Mouse (Mus musculus) lung, embryonic 14.5 days (tissue): ENCODE results near the gene Secisbp2l. TPM values are rescaled to one million over a fixed set of nuclear protein-coding genes. Genes with fewer than 3 reads are reported as not detected.

Source experiments
- ATAC-seq: fragments of 200-750 bp; cut with Nextera tagmentation; 2 replicates; pipeline ENCODE4 v1.8.0; 2017; ENCODE audit warnings: mild to moderate bottlenecking, moderate TSS enrichment, moderate library complexity; ENCODE audit not compliant: insufficient read depth
- DNase-seq: peaks from one replicate; pipeline ENCODE4 v3.0.0-alpha.2; 2015
- H3K27ac ChIP-seq: fragments of 300-500 bp; sonication (generic); 2 replicates; pipeline ENCODE4 v1.5.1; 2014; ENCODE audit warnings: low read depth, mild to moderate bottlenecking, moderate library complexity
- H3K27me3 ChIP-seq: fragments of 300-500 bp; sonication (generic); 2 replicates; pipeline ENCODE4 v1.6.1; 2014; ENCODE audit warnings: low read length, control low read depth; ENCODE audit not compliant: insufficient read depth
- H3K36me3 ChIP-seq: fragments of 300-500 bp; sonication (generic); 2 replicates; pipeline ENCODE4 v1.6.1; 2014; ENCODE audit warnings: control low read depth; ENCODE audit not compliant: insufficient read depth
- H3K4me1 ChIP-seq: fragments of 300-500 bp; sonication (generic); 2 replicates; pipeline ENCODE4 v1.6.1; 2014; ENCODE audit warnings: antibody characterized with exemption, control low read depth; ENCODE audit not compliant: insufficient read depth
- H3K4me2 ChIP-seq: fragments of 300-500 bp; sonication (generic); 2 replicates; pipeline ENCODE4 v1.6.1; 2014; ENCODE audit warnings: mild to moderate bottlenecking
- H3K4me3 ChIP-seq: fragments of 300-500 bp; sonication (generic); 2 replicates; pipeline ENCODE4 v1.5.1; 2014; ENCODE audit warnings: low read depth, low read length
- H3K9ac ChIP-seq: fragments of 300-500 bp; sonication (generic); 2 replicates; pipeline ENCODE4 v1.6.1; 2014
- H3K9me3 ChIP-seq: fragments of 300-500 bp; sonication (generic); 2 replicates; pipeline ENCODE4 v1.6.1; 2016; ENCODE audit warnings: low read depth, low read length, control low read depth
- CTCF ChIP-seq: IDR thresholded peaks from 2 replicates; pipeline ENCODE4 v1.5.1; 2016; ENCODE audit warnings: antibody characterized with exemption, low read depth
- WGBS: fragments of 180-500 bp; shearing (Covaris S2); extraction: QIAGEN DNeasy Blood & Tissue Kit; methylation state at CpG from one replicate; pipeline ENCODE4 v1.1.7; 2014; 5-methylcytosine and 5-hydroxymethylcytosine counted together
- polyA plus RNA-seq: library from polyadenylated mRNA; unstranded; fragments of >200 nt; fragmentation: Nextera tagmentation; extraction: Ambion mirVana; gene quantifications from 2 replicates; pipeline ENCODE4 v1.2.1, GENCODE M21; 2014

Secisbp2l gene
- polyA plus RNA-seq, 1 experiment from 2014 or later = 22.6 TPM

DNA sequence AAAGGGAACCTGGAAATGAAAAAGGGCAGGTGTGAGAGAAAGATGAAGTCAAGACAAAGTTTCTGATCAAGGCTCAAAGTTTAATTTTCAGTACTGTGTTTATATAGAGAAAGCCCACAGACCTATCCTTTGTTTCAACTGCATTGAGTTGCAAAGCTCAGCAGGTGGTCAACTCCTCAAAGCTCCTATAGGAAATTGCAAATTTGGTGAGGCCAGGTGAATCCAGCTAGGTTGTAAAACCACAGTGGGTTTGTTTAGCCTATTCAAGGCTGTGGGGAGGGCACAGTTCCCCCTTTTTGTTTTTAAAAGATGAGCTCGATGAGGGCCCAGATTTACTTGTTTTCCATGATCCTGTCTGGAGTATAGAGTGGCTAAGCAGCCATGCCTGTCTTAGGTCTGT, 23.2 kb upstream of the Secisbp2l start:
- Histone ChIP-seq H3K27ac (no peak overlapping the region), H3K4me2 (no peak overlapping the region), H3K27me3 (no peaks in the 10 kb centered on the region), H3K4me3 (no peak overlapping the region), H3K9me3 (no peaks in the 10 kb centered on the region), H3K4me1 (peaks cover under 1% of the 10 kb centered on the region; the same call in 1 of the 2 replicates), H3K36me3 (no peaks in the 10 kb centered on the region), H3K9ac (no peak overlapping the region)
- DNase-seq (no peak), ATAC-seq (no peak)
- WGBS = 48% methylated on average over 1 of the region's 1 CpGs
- no peak for TF ChIP-seq CTCF

DNA sequence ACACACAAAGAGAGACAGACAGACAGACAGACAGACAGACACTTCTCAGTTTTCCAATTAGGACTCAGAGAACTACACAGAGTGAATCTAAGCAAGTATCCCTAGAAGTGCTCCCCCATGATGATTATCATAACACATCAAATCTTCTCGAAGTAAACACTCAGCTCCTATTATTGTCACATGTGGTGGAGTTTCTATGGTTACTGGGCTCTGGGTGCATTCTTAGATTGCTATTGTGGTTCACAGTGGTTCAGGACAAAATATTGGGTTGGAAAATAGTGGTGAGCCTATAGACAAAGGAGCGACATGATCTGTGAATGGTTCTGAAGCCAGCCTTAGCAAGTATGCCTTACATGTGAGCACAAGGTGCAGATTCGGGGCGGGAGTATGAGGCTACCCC, 19.3 kb upstream of the Secisbp2l start:
- DNase-seq = no peak
- H3K4me2 ChIP-seq = no peak overlapping the region
- 84% methylated on average over 4 of the region's 4 CpGs for WGBS
- no peak overlapping the region for H3K4me3 ChIP-seq
- no peak for ATAC-seq
- H3K9ac ChIP-seq = no peak overlapping the region
- no peaks in the 10 kb centered on the region for H3K9me3 ChIP-seq
- peaks cover 2% of the 10 kb centered on the region; the same call in 1 of the 2 replicates for H3K4me1 ChIP-seq
- H3K36me3 ChIP-seq = no peaks in the 10 kb centered on the region
- H3K27me3 ChIP-seq = no peaks in the 10 kb centered on the region
- no peak for TF ChIP-seq CTCF
- H3K27ac ChIP-seq = no peak overlapping the region

DNA sequence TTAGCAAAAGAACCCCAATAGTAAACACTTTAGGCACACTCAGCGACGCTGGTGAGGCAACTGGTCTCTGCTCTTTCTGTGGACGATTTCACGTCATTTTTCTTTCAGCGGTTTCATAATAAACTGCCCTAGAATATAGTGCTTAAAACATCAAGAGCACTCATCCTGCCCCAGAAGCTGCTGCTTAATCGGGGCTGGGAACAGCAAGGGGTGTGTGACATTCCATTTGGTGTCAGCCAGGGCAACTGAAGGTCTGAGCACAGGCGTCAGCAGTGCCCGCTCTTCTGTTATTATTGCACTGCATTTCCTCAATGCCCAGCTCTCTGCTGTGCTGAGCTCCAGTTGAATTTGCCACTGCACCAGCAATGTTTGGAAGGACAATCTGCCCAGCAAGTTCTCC, 18.4 kb upstream of the Secisbp2l start:
- no peak for TF ChIP-seq CTCF
- Histone ChIP-seq H3K4me2 (peak overlapping the region; percentile 28), H3K9ac (no peak overlapping the region), H3K27ac (no peak overlapping the region), H3K27me3 (no peaks in the 10 kb centered on the region), H3K9me3 (no peaks in the 10 kb centered on the region), H3K36me3 (no peaks in the 10 kb centered on the region), H3K4me1 (peaks cover 2% of the 10 kb centered on the region; the same call in 1 of the 2 replicates), H3K4me3 (no peak overlapping the region; the same call in 1 of the 2 replicates)
- ATAC-seq (no peak), DNase-seq (peak; percentile 34)
- 13% methylated on average over 8 of the region's 8 CpGs for WGBS

DNA sequence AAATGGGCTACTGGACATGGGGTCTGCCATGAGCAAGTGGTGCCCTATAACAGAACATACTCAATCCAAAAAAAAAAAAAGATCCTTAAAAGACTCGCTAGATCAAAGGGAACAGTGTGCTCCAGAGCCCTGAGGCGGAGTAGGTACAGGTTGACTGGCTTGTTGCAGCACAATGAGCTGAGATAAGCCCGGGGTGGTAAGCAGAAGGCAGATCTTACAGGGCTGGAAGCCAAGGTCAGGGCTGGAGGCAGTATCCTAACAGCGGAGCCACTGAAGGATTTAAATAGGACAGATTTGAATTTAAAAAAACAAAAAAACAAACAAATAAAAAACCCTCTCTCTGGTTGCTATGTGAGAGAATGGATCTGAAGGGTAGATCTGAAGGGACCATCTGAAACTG, 17.8 kb upstream of the Secisbp2l start:
- WGBS = 46% methylated on average over 4 of the region's 4 CpGs
- Histone ChIP-seq H3K36me3 (no peaks in the 10 kb centered on the region), H3K9me3 (no peaks in the 10 kb centered on the region), H3K4me1 (peaks cover 2% of the 10 kb centered on the region; the same call in 1 of the 2 replicates), H3K4me2 (peak overlapping the region; percentile 28; the same call in 1 of the 2 replicates), H3K27me3 (no peaks in the 10 kb centered on the region), H3K27ac (no peak overlapping the region), H3K9ac (no peak overlapping the region), H3K4me3 (no peak overlapping the region)
- ATAC-seq (no peak), DNase-seq (no peak)
- TF ChIP-seq CTCF = no peak

DNA sequence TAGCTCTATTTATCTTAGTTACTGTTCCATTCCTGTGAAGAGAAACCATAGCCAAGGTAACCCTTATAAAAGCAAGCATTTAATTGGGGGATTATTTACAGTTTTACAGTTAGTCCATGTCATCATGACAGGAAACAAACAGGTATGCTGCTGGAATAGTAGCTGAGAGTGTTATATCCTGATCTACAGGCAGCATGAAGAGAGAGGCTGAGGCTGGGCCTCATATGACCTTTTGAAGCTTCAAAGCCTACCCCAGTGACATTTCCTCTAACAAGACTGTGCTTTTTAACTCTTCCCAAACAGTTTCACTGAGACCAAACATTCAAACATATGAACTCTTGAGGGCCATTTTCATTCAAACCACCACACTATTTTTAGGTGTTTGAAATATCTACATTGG, 15.2 kb upstream of the Secisbp2l start:
- no peaks in the 10 kb centered on the region for H3K27me3 ChIP-seq
- H3K4me3 ChIP-seq = no peak overlapping the region
- no peak overlapping the region for H3K9ac ChIP-seq
- no peak overlapping the region for H3K27ac ChIP-seq
- H3K9me3 ChIP-seq = no peaks in the 10 kb centered on the region
- H3K4me2 ChIP-seq = no peak overlapping the region
- TF ChIP-seq CTCF = no peak
- ATAC-seq = no peak
- H3K4me1 ChIP-seq = peaks cover 2% of the 10 kb centered on the region; the same call in 1 of the 2 replicates
- no peaks in the 10 kb centered on the region for H3K36me3 ChIP-seq
- DNase-seq = no peak

DNA sequence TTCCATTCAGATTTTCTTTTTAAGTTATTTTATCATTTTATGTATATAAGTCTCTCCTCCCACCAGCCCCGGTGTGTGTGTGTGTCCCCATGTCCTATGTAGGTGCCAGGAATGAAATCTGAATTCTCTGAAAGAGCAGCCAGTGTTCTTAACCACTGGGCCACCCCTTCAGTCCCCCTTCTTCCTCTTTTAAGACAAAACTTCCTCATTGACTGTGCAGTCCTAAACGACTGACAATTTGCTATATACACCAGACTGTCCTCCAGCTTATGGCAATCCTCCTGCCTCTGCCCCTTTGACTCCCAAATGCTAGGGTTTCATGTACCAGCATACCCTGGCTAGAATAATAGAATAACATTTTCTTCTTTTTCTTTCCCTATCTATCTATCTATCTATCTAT, 12.4 kb upstream of the Secisbp2l start:
- no peak overlapping the region for H3K27ac ChIP-seq
- H3K27me3 ChIP-seq = no peaks in the 10 kb centered on the region
- H3K4me1 ChIP-seq = no peaks in the 10 kb centered on the region
- no peaks in the 10 kb centered on the region for H3K9me3 ChIP-seq
- no peak overlapping the region for H3K4me3 ChIP-seq
- WGBS = 52% methylated on average over 2 of the region's 2 CpGs
- DNase-seq (no peak), ATAC-seq (no peak)
- no peaks in the 10 kb centered on the region for H3K36me3 ChIP-seq
- H3K4me2 ChIP-seq = no peak overlapping the region
- H3K9ac ChIP-seq = no peak overlapping the region
- TF ChIP-seq CTCF = no peak

DNA sequence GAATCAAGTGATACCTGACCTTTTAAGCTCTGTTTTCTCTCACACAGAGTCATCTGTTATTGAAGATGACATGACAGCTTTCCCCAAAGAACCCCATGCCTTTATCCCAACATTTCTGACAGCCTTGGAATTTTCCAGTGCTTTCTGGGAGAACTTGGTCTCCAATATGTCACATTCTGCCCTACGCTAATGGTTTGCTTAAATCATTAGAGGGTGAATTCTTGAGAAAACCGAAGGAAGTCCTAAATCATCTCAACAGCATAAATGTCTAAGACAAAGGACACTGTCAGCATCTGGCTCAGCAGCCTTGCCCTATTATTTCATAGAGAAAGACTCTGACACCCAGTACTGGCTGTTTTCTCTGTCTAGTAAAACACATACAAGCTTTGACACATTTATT, 11.5 kb upstream of the Secisbp2l start:
- Histone ChIP-seq H3K27ac (no peak overlapping the region), H3K4me2 (no peak overlapping the region), H3K9me3 (no peaks in the 10 kb centered on the region), H3K27me3 (no peaks in the 10 kb centered on the region), H3K4me3 (no peak overlapping the region), H3K4me1 (no peaks in the 10 kb centered on the region), H3K9ac (no peak overlapping the region), H3K36me3 (no peaks in the 10 kb centered on the region)
- DNase-seq (no peak), ATAC-seq (no peak)
- 52% methylated on average over 2 of the region's 2 CpGs for WGBS
- no peak for TF ChIP-seq CTCF

DNA sequence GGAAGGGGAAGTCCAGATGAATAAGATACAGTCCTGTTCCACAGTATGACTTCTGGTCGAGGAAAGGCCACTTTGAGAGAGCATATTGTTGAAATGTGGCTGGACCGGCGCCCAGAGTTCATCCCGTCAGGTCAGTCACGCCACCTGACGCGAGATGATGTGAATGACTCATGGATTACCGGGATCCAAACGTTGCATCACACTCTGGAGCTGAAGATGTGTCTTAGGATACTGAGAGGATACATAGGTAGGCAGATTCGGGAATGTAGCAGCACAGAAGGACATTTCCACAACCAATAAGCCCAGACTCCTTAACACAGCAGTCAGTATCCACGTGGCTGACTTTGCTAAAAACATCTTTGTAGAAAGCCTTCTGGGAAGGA, 10.2 kb upstream of the Secisbp2l start:
- H3K27ac ChIP-seq = 0 out of 2 replicates have a peak overlapping the region, but pooled peaks have one; percentile 46
- H3K27me3 ChIP-seq = no peaks in the 10 kb centered on the region
- 76% methylated on average over 11 of the region's 11 CpGs for WGBS
- H3K9ac ChIP-seq = no peak overlapping the region
- H3K4me2 ChIP-seq = no peak overlapping the region
- no peak for DNase-seq
- H3K9me3 ChIP-seq = no peaks in the 10 kb centered on the region
- no peak overlapping the region for H3K4me3 ChIP-seq
- no peak for TF ChIP-seq CTCF
- no peaks in the 10 kb centered on the region for H3K36me3 ChIP-seq
- no peaks in the 10 kb centered on the region for H3K4me1 ChIP-seq
- no peak for ATAC-seq
